Mouse (Mus musculus) gastrocnemius, adult 2 months (tissue): ENCODE results near the gene Ech1. TPM values are rescaled to one million over a fixed set of nuclear protein-coding genes. Genes with fewer than 3 reads are reported as not detected.

ENCODE experiments used
- DNase-seq: peaks from one replicate; pipeline ENCODE4 v3.0.0; 2022
- H3K27ac ChIP-seq: fragments of 200-600 bp; 2 replicates; pipeline ENCODE4 v1.8.1; 2022; ENCODE audit warnings: mild to moderate bottlenecking
- H3K4me3 ChIP-seq: fragments of 200-600 bp; 2 replicates; pipeline ENCODE4 v1.8.1; 2022; ENCODE audit warnings: mild to moderate bottlenecking, moderate library complexity
- CTCF ChIP-seq: fragments of 200-600 bp; IDR thresholded peaks from 2 replicates; pipeline ENCODE4 v1.8.1; 2022; ENCODE audit warnings: antibody characterized with exemption, mild to moderate bottlenecking, moderate library complexity
- intact Hi-C: fragments of 180-260 bp; cut with DNase I; formaldehyde crosslinking; loops from one replicate; pipeline ENCODE4 v1.15.1; 2025
- long read RNA-seq, 2 experiments: library from polyadenylated mRNA; stranded (forward); transcript quantifications; one replicate each; pipeline ENCODE4 v2.0.0; 2021
- total RNA-seq, 2 experiments: library from RNA; stranded (reverse); gene quantifications; 2 replicates each; pipeline ENCODE4 v1.2.3; 2021

Gene Ech1
- 100 to 1,000 TPM; 173 to 338 TPM for total RNA-seq
- long read RNA-seq, experiment 1, transcript Ech1-201 (10 exons, 1,267 nt), result major isoform, 270 of 279 reads
- long read RNA-seq, experiment 1, partial matches to known transcripts, result 5 of 279 reads
- long read RNA-seq, experiment 1, other reads (novel, unspliced or antisense), result 3 of 279 reads
- long read RNA-seq, experiment 2, transcript Ech1-201 (10 exons, 1,267 nt), result major isoform, 378 of 393 reads
- long read RNA-seq, experiment 2, partial matches to known transcripts, result 11 of 393 reads
- long read RNA-seq, experiment 2, other reads (novel, unspliced or antisense), result 4 of 393 reads

DNA sequence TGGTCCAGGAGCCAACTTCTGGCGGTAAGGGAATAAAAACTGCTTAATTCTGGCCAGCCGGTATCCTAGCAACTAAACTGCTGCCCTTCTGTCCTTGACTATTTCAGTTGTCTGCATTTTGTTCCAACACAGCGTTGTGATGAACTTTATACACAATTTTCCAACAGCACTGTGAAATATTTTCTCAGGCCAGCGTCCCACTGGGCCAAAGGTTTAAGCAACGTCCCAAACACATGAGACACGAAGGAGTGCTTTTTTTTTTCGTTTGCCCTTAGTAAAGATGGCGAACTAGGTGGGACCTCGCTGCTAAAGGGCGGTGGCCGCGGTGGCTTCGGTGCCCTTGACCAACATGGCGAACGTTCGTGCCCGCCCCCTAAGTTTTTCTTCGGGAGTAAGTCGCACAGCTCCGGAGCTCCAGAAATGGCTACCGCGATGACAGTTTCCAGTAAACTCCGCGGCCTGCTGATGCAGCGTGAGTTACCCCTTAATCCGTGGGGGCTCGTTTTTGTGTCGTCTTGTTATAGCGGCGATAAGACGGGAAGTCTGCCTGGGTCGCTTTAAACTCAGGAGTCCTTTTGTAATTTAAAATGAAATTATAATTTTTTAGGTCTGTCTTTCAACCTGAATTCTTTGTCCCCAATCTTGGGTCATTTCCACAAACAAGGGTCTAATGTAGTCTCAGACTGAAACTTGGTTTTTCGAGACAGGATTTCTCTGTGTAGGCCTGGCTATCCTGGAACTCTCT, at the start of gene Ech1:
Ech1 (plus strand) TSS at position 277 of the 745 bp plus-strand sequence.
- no peak for TF ChIP-seq CTCF
- intact Hi-C loops, result loop anchor here (5.0 kb wide), 1 partner anchor 42 kb away; no protein-coding TSS in a partner anchor
- peak; percentile 94 for DNase-seq

GRCm38 (mm10) chr7:28778825-28779224, 46.2 kb upstream of the Ech1 start:
- Histone ChIP-seq H3K27ac (peak overlapping the region; percentile 62), H3K4me3 (no peak overlapping the region)
- intact Hi-C loops, result no loop called here
- DNase-seq, result peak; percentile 72
- no peak for TF ChIP-seq CTCF

More for the DNA sequence above, at the start of gene Ech1:
- H3K4me3 ChIP-seq, result peak within 1 kb of the TSS; percentile 71
- H3K27ac ChIP-seq, result peak within 1 kb of the TSS; percentile 96

DNA sequence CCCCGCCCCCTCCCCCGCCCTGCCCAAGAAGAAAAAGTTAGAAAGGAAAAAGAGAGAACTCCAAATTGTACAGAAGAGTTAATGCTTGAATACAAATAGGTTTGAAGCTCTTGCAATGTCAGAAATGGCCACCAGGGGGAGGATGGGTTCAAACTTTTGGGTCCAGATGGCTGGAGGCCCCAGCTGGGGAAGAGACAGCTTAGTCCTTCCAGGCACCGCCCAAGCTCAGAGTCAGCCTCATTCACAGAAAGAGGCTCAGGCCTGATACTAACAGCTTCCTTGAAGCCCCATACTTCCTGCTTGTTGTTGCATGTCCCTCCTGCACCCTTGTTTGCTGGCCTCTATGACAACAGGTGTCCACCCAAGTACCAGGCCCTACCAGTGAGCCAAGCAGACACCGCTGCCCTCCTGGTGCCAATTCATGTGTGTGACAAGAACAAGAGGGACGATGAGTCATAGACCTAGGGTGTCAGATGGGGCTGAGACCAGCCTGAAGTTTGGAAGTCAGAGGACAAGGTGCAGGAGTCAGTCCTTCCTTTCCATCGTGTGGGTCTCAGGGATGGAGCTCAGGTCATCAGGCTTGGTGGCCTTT, 44.9 kb upstream of the Ech1 start:
- Histone ChIP-seq H3K4me3 (no peak overlapping the region; the same call in 1 of the 2 replicates), H3K27ac (peak overlapping the region; percentile 82)
- peak; percentile 91 for DNase-seq
- peak; percentile 77 for TF ChIP-seq CTCF
- intact Hi-C loops, result loop anchor here (1.0 to 10.0 kb wide), 2 partner anchors 87 to 255 kb away; no protein-coding TSS in a partner anchor

DNA sequence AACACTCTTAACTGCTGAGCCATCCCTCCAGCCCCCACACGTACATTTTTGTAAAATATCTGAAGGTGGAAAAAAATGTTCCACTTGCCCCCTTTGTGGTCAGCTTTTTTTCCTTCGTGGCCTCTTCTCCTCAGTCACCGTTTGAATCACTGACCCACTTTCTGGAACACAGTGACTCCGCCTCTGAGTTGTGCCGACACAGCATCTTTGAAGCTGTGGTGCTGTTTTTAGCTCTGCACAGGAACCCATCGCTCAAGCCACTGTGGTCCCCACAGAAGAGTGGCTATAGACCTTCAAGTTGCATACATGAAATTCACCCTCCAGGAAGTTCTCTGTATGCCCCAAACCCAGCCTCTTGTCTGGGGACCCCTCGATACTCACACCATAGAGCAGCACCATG, 44.2 kb upstream of the Ech1 start:
- H3K27ac ChIP-seq, result peak overlapping the region; percentile 82
- H3K4me3 ChIP-seq, result peak overlapping the region; percentile 5; the same call in 1 of the 2 replicates
- no peak for TF ChIP-seq CTCF
- intact Hi-C loops, result loop anchor here (1.0 to 10.0 kb wide), 2 partner anchors 86 to 254 kb away; no protein-coding TSS in a partner anchor
- DNase-seq, result peak; percentile 69

GRCm38 (mm10) chr7:28781261-28781663, 43.8 kb upstream of the Ech1 start:
- no peak overlapping the region for H3K4me3 ChIP-seq
- H3K27ac ChIP-seq, result peak overlapping the region; percentile 82
- no peak for TF ChIP-seq CTCF
- intact Hi-C loops, result loop anchor here (10.0 kb wide), 1 partner anchor 254 kb away; no protein-coding TSS in a partner anchor
- DNase-seq, result no peak

DNA sequence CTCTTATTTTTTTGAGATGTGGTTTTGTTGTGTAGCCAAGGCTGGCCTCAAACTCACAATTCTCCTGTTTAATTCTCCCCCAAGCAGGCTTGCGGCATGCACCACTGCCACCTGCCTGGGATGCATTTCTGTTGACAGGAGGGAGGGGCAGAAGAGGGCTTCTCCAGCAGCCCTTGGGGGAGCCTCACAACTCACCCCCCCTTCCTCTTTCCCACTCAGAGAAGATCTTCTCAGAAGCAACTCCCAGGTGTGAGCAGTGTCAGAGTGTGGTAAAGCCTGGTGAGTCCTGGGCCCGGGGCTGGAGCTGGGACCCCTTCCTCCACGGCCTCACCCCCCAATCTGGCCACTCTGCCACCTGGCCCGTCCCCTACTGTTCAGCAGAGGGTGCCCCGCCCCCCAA, 39.9 kb upstream of the Ech1 start:
- H3K27ac ChIP-seq, result no peak overlapping the region
- intact Hi-C loops, result loop anchor here (10.0 kb wide), 1 partner anchor 250 kb away; no protein-coding TSS in a partner anchor
- no peak for DNase-seq
- TF ChIP-seq CTCF, result no peak
- H3K4me3 ChIP-seq, result no peak overlapping the region

DNA sequence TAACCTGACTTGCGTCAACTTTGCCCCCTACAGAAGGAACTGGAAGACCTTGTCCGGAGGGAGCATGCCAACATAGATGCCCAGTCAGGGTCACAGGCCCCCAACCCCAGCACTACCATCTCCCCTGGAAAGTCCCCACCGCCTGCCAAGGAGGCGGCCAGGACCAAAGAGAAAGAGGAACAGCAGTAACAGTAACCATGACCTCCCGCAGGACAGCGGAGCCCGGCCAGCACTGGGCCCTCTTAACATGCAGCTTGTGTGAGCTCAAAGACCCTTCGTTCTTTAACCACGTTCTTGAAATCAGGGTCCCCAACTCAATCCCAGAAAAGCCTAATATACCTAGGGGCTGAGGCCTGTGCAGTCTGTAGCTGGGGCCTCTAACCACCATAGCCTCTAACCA, 37.1 kb upstream of the Ech1 start:
- intact Hi-C loops, result loop anchor here (10.0 kb wide), 1 partner anchor 247 kb away; no protein-coding TSS in a partner anchor
- H3K27ac ChIP-seq, result no peak overlapping the region
- no peak for DNase-seq

GRCm38 (mm10) chr7:28788307-28789195, 36.5 kb upstream of the Ech1 start, which contains the start of gene Rinl:
Rinl (plus strand) TSS chr7:28788969.
- DNase-seq, result no peak
- peak within 1 kb of the TSS; percentile 28; the same call in 1 of the 2 replicates for H3K27ac ChIP-seq
- H3K4me3 ChIP-seq, result no peak within 1 kb of the TSS
- intact Hi-C loops, result loop anchor here (10.0 kb wide), 1 partner anchor 246 kb away; no protein-coding TSS in a partner anchor
- TF ChIP-seq CTCF, result no peak

More for the DNA sequence above, 37.1 kb upstream of the Ech1 start:
- no peak for TF ChIP-seq CTCF
- no peak overlapping the region for H3K4me3 ChIP-seq

GRCm38 (mm10) chr7:28789235-28789634, 35.8 kb upstream of the Ech1 start:
- intact Hi-C loops, result loop anchor here (10.0 kb wide), 1 partner anchor 246 kb away; no protein-coding TSS in a partner anchor
- Histone ChIP-seq H3K4me3 (no peak overlapping the region), H3K27ac (no peak overlapping the region)
- TF ChIP-seq CTCF, result no peak
- DNase-seq, result no peak

- intact Hi-C loops, result no loop called here
- H3K4me3 ChIP-seq, result no peak overlapping the region
- TF ChIP-seq CTCF, result peak; percentile 10; the same call in 1 of the 2 replicates
- H3K27ac ChIP-seq, result no peak overlapping the region
- DNase-seq, result no peak
Observed at GRCm38 (mm10) chr7:28790066-28790806, 34.8 kb upstream of the Ech1 start.

DNA sequence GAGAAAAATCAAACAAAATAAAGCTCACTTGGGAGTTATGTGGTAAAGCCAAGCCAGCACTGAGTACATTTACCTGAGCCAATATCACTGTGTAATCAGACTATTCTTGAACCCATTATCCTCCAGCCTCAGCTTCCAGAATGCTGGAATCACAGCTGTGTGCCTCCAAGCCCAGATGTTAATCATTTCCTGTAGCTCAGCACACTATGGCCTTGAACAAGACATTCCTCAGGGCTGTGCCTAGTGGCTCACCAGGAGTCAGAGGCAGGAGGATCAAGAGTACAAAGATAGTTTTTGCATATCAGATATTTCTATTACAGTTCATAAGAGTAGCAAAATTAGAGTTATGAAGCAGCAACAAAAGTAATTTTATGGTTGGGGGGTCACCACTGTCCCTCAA, 33.3 kb upstream of the Ech1 start:
- DNase-seq, result no peak
- no peak for TF ChIP-seq CTCF
- H3K4me3 ChIP-seq, result no peak overlapping the region
- intact Hi-C loops, result no loop called here
- no peak overlapping the region for H3K27ac ChIP-seq
